Mouse (Mus musculus) hindbrain, embryonic 14.5 days (tissue): ENCODE measurements around the gene Clasp1. TPM values are rescaled to one million over a fixed set of nuclear protein-coding genes. Genes with fewer than 3 reads are reported as not detected.

Experiments used
- ATAC-seq: fragments of 200-750 bp; cut with Nextera tagmentation; 2 replicates; pipeline ENCODE4 v1.8.0; 2017; ENCODE audit warnings: moderate number of reproducible peaks, mild to moderate bottlenecking, moderate TSS enrichment, moderate library complexity; ENCODE audit not compliant: low FRiP score
- DNase-seq: peaks from one replicate; pipeline ENCODE4 v3.0.0-alpha.2; 2015; ENCODE audit warnings: low spot score
- H3K27ac ChIP-seq: fragments of 300-500 bp; sonication (generic); 2 replicates; pipeline ENCODE4 v1.5.1; 2014; ENCODE audit warnings: mild to moderate bottlenecking, moderate library complexity
- H3K27me3 ChIP-seq: fragments of 300-500 bp; sonication (generic); 2 replicates; pipeline ENCODE4 v1.6.1; 2014; ENCODE audit warnings: mild to moderate bottlenecking, low read length, mixed read lengths; ENCODE audit not compliant: control insufficient read depth, insufficient read depth
- H3K36me3 ChIP-seq: fragments of 300-500 bp; sonication (generic); replicated peaks from 2 replicates; pipeline ENCODE4 v1.6.1; 2014; ENCODE audit not compliant: control insufficient read depth, insufficient read depth
- H3K4me1 ChIP-seq: fragments of 300-500 bp; sonication (generic); replicated peaks from 2 replicates; pipeline ENCODE4 v1.6.1; 2014; ENCODE audit warnings: antibody characterized with exemption, low read length, mixed read lengths; ENCODE audit not compliant: control insufficient read depth, insufficient read depth
- H3K4me2 ChIP-seq: fragments of 300-500 bp; sonication (generic); replicated peaks from 2 replicates; pipeline ENCODE4 v1.6.1; 2014; ENCODE audit warnings: mild to moderate bottlenecking, moderate library complexity
- H3K4me3 ChIP-seq: fragments of 300-500 bp; sonication (generic); replicated peaks from 2 replicates; pipeline ENCODE4 v1.5.1; 2014; ENCODE audit warnings: mild to moderate bottlenecking, low read length
- H3K9ac ChIP-seq: fragments of 300-500 bp; sonication (generic); 2 replicates; pipeline ENCODE4 v1.6.1; 2014
- H3K9me3 ChIP-seq: fragments of 300-500 bp; sonication (generic); 2 replicates; pipeline ENCODE4 v1.6.1; 2016; ENCODE audit warnings: low read length; ENCODE audit not compliant: control insufficient read depth
- WGBS: fragments of 180-500 bp; shearing (Covaris S2); extraction: QIAGEN DNeasy Blood & Tissue Kit; methylation state at CpG from one replicate; pipeline ENCODE4 v1.1.7; 2014; 5-methylcytosine and 5-hydroxymethylcytosine counted together
- polyA plus RNA-seq: library from polyadenylated mRNA; unstranded; fragments of >200 nt; fragmentation: Nextera tagmentation; extraction: Ambion mirVana; gene quantifications from 2 replicates; pipeline ENCODE4 v1.2.1, GENCODE M21; 2014

Clasp1 gene
- polyA plus RNA-seq, 1 experiment from 2014 or later: 130 TPM

GRCm38 (mm10) chr1:118401991-118402390 lies 13.1 kb downstream of the Clasp1 start:
- 88% methylated on average over 4 of the region's 4 CpGs for WGBS
- H3K4me1 ChIP-seq: no peaks in the 10 kb centered on the region
- ATAC-seq (no peak), DNase-seq (no peak)
- 0 out of 2 replicates have a peak, but pooled peaks cover 5% of the 10 kb centered on the region for H3K36me3 ChIP-seq
- no peak overlapping the region for H3K4me2 ChIP-seq
- H3K9ac ChIP-seq: no peak overlapping the region
- no peaks in the 10 kb centered on the region for H3K9me3 ChIP-seq
- no peak overlapping the region for H3K4me3 ChIP-seq
- no peaks in the 10 kb centered on the region for H3K27me3 ChIP-seq
- H3K27ac ChIP-seq: no peak overlapping the region

- Histone ChIP-seq H3K9me3 (no peaks in the 10 kb centered on the region), H3K36me3 (0 out of 2 replicates have a peak, but pooled peaks cover 5% of the 10 kb centered on the region), H3K27ac (no peak overlapping the region), H3K4me1 (no peaks in the 10 kb centered on the region), H3K4me3 (no peak overlapping the region), H3K9ac (no peak overlapping the region), H3K27me3 (no peaks in the 10 kb centered on the region), H3K4me2 (no peak overlapping the region)
- no peak for DNase-seq
- ATAC-seq: no peak
- WGBS: 78% methylated on average over 8 of the region's 8 CpGs
These were observed 13.7 kb downstream of the Clasp1 start for GRCm38 (mm10) chr1:118402556-118402955.

DNA sequence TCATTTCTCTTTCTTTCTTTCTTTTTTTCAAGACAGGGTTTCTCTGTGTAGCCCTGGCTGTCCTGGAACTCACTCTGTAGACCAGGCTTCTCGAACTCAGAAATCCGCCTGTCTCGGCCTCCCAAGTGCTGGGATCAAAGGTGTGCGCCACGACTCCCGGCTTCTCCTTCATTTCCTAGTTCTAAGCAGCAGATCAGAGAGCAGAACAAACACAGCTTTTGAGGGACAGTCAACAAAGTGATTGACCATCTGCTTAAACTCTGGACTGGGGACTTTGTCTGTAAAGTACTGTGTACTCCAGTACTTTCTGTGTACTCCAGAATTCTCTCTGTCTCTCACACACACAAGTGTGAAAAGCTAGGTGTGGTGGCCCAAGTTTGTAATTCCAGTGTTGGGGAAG lies 14.1 kb downstream of the Clasp1 start:
- WGBS: 89% methylated on average over 6 of the region's 6 CpGs
- ATAC-seq: no peak
- no peak overlapping the region for H3K9ac ChIP-seq
- no peak overlapping the region for H3K4me3 ChIP-seq
- H3K9me3 ChIP-seq: no peaks in the 10 kb centered on the region
- 0 out of 2 replicates have a peak, but pooled peaks cover 5% of the 10 kb centered on the region for H3K36me3 ChIP-seq
- H3K27me3 ChIP-seq: no peaks in the 10 kb centered on the region
- no peak overlapping the region for H3K27ac ChIP-seq
- no peak for DNase-seq
- H3K4me2 ChIP-seq: no peak overlapping the region
- no peaks in the 10 kb centered on the region for H3K4me1 ChIP-seq

- Histone ChIP-seq H3K9ac (no peak overlapping the region), H3K27me3 (no peaks in the 10 kb centered on the region), H3K27ac (no peak overlapping the region), H3K9me3 (no peaks in the 10 kb centered on the region), H3K4me3 (no peak overlapping the region), H3K4me1 (no peaks in the 10 kb centered on the region), H3K36me3 (0 out of 2 replicates have a peak, but pooled peaks cover 5% of the 10 kb centered on the region), H3K4me2 (no peak overlapping the region)
- ATAC-seq: no peak
- WGBS: 91% methylated on average over 3 of the region's 3 CpGs
- no peak for DNase-seq
These were observed 14.6 kb downstream of the Clasp1 start for GRCm38 (mm10) chr1:118403440-118403839.

GRCm38 (mm10) chr1:118407586-118408250 lies 18.9 kb downstream of the Clasp1 start:
- no peak for ATAC-seq
- Histone ChIP-seq H3K27ac (no peak overlapping the region), H3K36me3 (no peaks in the 10 kb centered on the region), H3K9ac (no peak overlapping the region), H3K4me3 (no peak overlapping the region), H3K4me1 (no peaks in the 10 kb centered on the region), H3K27me3 (no peaks in the 10 kb centered on the region), H3K4me2 (no peak overlapping the region), H3K9me3 (no peaks in the 10 kb centered on the region)
- DNase-seq: no peak
- WGBS: 87% methylated on average over 7 of the region's 7 CpGs

GRCm38 (mm10) chr1:118409249-118409648 lies 20.4 kb downstream of the Clasp1 start:
- H3K4me1 ChIP-seq: no peaks in the 10 kb centered on the region
- H3K9ac ChIP-seq: no peak overlapping the region
- no peak overlapping the region for H3K4me3 ChIP-seq
- DNase-seq (no peak), ATAC-seq (no peak)
- no peak overlapping the region for H3K27ac ChIP-seq
- no peaks in the 10 kb centered on the region for H3K36me3 ChIP-seq
- H3K9me3 ChIP-seq: no peaks in the 10 kb centered on the region
- H3K4me2 ChIP-seq: no peak overlapping the region
- WGBS: 85% methylated on average over 4 of the region's 4 CpGs
- H3K27me3 ChIP-seq: no peaks in the 10 kb centered on the region

- ATAC-seq (no peak), DNase-seq (no peak)
- WGBS: 89% methylated on average over 5 of the region's 5 CpGs
- Histone ChIP-seq H3K4me2 (no peak overlapping the region), H3K4me1 (no peaks in the 10 kb centered on the region), H3K9me3 (no peaks in the 10 kb centered on the region), H3K36me3 (no peaks in the 10 kb centered on the region), H3K27me3 (no peaks in the 10 kb centered on the region), H3K4me3 (no peak overlapping the region), H3K27ac (no peak overlapping the region), H3K9ac (no peak overlapping the region)
These were observed 22.0 kb downstream of the Clasp1 start for GRCm38 (mm10) chr1:118410824-118411223.

DNA sequence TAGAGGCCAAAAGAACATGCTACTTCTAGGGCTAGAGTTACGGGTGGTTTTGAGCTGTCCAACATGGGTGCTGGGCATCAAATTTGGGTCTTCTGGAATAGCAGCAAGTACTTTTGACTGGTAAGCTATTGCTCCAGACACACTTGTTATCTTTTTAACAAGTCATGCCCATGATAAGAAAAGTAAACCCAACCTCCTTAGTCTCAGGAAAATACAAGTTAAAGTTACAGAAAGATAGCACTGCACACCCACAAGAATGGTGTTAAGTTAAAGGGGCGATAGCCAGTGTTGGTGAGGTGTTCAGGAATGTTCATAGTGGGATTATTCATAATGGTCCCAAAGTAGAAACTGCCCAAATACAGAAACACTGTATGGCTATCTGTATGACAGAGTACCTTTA lies 24.3 kb downstream of the Clasp1 start:
- no peaks in the 10 kb centered on the region for H3K4me1 ChIP-seq
- H3K4me2 ChIP-seq: no peak overlapping the region
- H3K9me3 ChIP-seq: no peaks in the 10 kb centered on the region
- H3K27me3 ChIP-seq: no peaks in the 10 kb centered on the region
- H3K27ac ChIP-seq: no peak overlapping the region
- no peak overlapping the region for H3K4me3 ChIP-seq
- no peaks in the 10 kb centered on the region for H3K36me3 ChIP-seq
- no peak for ATAC-seq
- H3K9ac ChIP-seq: no peak overlapping the region
- DNase-seq: no peak
- 100% methylated on average over 2 of the region's 2 CpGs for WGBS

DNA sequence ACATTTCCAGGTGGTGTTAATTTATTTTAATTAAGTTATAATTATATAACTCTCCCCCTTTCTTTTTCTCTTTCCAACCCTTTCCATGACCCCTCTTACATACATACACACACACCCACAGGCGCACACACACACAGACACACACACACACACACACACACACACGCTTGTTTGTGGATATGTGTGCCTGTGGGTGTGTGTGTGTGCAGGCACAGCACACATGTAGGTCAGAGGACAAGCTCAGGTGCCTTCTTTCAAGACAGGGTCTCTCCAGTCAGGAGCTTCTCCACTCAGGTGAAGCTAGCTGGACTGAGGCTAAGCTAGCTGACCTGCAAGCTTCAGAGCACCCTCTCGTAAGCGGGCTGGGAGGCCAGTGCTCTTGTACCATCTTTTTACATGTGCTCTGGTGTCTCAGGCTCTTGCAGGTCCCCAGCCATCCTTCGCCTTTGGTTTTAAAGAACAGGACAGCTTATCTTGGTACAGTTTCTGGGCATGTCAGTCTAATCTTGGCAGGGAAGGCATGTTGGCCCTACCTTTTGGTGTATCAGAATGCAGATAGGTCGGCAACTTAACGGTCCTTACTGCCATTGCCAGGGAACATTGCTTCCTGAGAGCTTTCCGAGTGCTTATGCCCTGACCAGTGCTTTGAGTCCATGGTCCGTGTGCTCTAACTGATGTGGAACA lies 28.3 kb downstream of the Clasp1 start:
- WGBS: 96% methylated on average over 9 of the region's 9 CpGs
- ATAC-seq: no peak

More for the DNA sequence above, 28.3 kb downstream of the Clasp1 start:
- Histone ChIP-seq H3K4me3 (no peak overlapping the region), H3K9me3 (no peaks in the 10 kb centered on the region), H3K36me3 (peaks cover 21% of the 10 kb centered on the region), H3K9ac (no peak overlapping the region), H3K27me3 (no peaks in the 10 kb centered on the region), H3K4me2 (no peak overlapping the region), H3K4me1 (no peaks in the 10 kb centered on the region), H3K27ac (no peak overlapping the region)
- DNase-seq: no peak
